Mouse (Mus musculus): ENCODE measurements around the gene Pcdh10. TPM values are rescaled to one million over a fixed set of nuclear protein-coding genes. Genes with fewer than 3 reads are reported as not detected.

Pcdh10 gene
- under 1 TPM in 1 of 2 experiments, not detected in 1; 0.10 TPM for total RNA-seq (2021)
- long read RNA-seq, experiment 1, result 0 reads
- long read RNA-seq, experiment 2, result 0 reads

GRCm38 (mm10) chr3:45378145-45378544 is at the start of gene Pcdh10:
Pcdh10 (plus strand) TSS chr3:45378398.
- peak; percentile 86 to 91 for DNase-seq
- intact Hi-C loops (cut with DNase I), result no loop called here

- intact Hi-C loops (cut with DNase I), result no loop called here
- no peak for DNase-seq
Measured at GRCm38 (mm10) chr3:45355919-45356318, 22.3 kb upstream of the Pcdh10 start.

GRCm38 (mm10) chr3:45368952-45369351 is 9.2 kb upstream of the Pcdh10 start:
- DNase-seq, result no peak
- intact Hi-C loops (cut with DNase I), result no loop called here

GRCm38 (mm10) chr3:45375761-45376500 is 2.3 kb upstream of the Pcdh10 start:
- peak; percentile 48 to 67 for DNase-seq
- intact Hi-C loops (cut with DNase I), result no loop called here

- DNase-seq, result peak in 1 of 2 experiments; percentile 11
- intact Hi-C loops (cut with DNase I), result no loop called here
Measured at GRCm38 (mm10) chr3:45376501-45377390, 1.5 kb upstream of the Pcdh10 start.

- DNase-seq, result peak in 1 of 2 experiments; percentile 21
- intact Hi-C loops (cut with DNase I), result no loop called here
Measured at GRCm38 (mm10) chr3:45377391-45377998, 703 bp upstream of the Pcdh10 start.

GRCm38 (mm10) chr3:45379541-45379971 is 1.4 kb downstream of the Pcdh10 start:
- intact Hi-C loops (cut with DNase I), result no loop called here
- no peak for DNase-seq

GRCm38 (mm10) chr3:45379972-45380761 is 2.0 kb downstream of the Pcdh10 start:
- intact Hi-C loops (cut with DNase I), result no loop called here
- DNase-seq, result no peak

- intact Hi-C loops (cut with DNase I), result no loop called here
- no peak for DNase-seq
Measured at GRCm38 (mm10) chr3:45380811-45381761, 2.9 kb downstream of the Pcdh10 start.

- intact Hi-C loops (cut with DNase I), result no loop called here
- DNase-seq, result no peak
Measured at GRCm38 (mm10) chr3:45382032-45382755, 4.0 kb downstream of the Pcdh10 start.

- intact Hi-C loops (cut with DNase I), result no loop called here
- DNase-seq, result no peak
Measured at GRCm38 (mm10) chr3:45383831-45384230, 5.6 kb downstream of the Pcdh10 start.

- no peak for DNase-seq
- intact Hi-C loops (cut with DNase I), result no loop called here
Measured at GRCm38 (mm10) chr3:45385028-45385427, 6.8 kb downstream of the Pcdh10 start.

- intact Hi-C loops (cut with DNase I), result no loop called here
- no peak for DNase-seq
Measured at GRCm38 (mm10) chr3:45385451-45385850, 7.3 kb downstream of the Pcdh10 start.

- DNase-seq, result no peak
- intact Hi-C loops (cut with DNase I), result no loop called here
Measured at GRCm38 (mm10) chr3:45386512-45386911, 8.3 kb downstream of the Pcdh10 start.

GRCm38 (mm10) chr3:45397101-45397500 is 18.9 kb downstream of the Pcdh10 start:
- intact Hi-C loops (cut with DNase I), result no loop called here
- DNase-seq, result no peak

- DNase-seq, result no peak
- intact Hi-C loops (cut with DNase I), result no loop called here
Measured at GRCm38 (mm10) chr3:45403239-45403638, 25.0 kb downstream of the Pcdh10 start.

- no peak for DNase-seq
- intact Hi-C loops (cut with DNase I), result no loop called here
Measured at GRCm38 (mm10) chr3:45431691-45432090, 53.5 kb downstream of the Pcdh10 start.

- intact Hi-C loops (cut with DNase I), result no loop called here
- DNase-seq, result no peak
Measured at GRCm38 (mm10) chr3:45432172-45432765, 54.1 kb downstream of the Pcdh10 start.
